Mouse (Mus musculus): ENCODE measurements at regions not wholly inside any gene's neighbourhood (a gene's known extent, or its start where the extent isn't known, plus 50 kb on each side); places are given as distances from the start of the nearest gene placed in this dataset.
"Not testable (repeated sequence)": the region's sequence is repeated elsewhere in the genome, so short reads cannot be mapped to it uniquely, and the experiment has no call there.

GRCm38 (mm10) chr2:84042793-84043192, 52.4 kb downstream of the Gm13691 start:
- no peak overlapping the region for H3K27ac ChIP-seq
- intact Hi-C loops (cut with DNase I) = no loop called here
- DNase-seq = no peak
- no peak overlapping the region for H3K4me3 ChIP-seq
- TF ChIP-seq CTCF (IDR thresholded peaks at IDR 0.05) = no peak

GRCm38 (mm10) chr2:84048398-84049140, 58.2 kb downstream of the Gm13691 start:
- no peak for DNase-seq
- Histone ChIP-seq H3K4me3 (no peak overlapping the region), H3K27ac (no peak overlapping the region)
- TF ChIP-seq CTCF (IDR thresholded peaks at IDR 0.05) = no peak
- intact Hi-C loops (cut with DNase I) = no loop called here

- no peak for TF ChIP-seq CTCF (IDR thresholded peaks at IDR 0.05)
- intact Hi-C loops (cut with DNase I) = no loop called here
- DNase-seq = no peak
- Histone ChIP-seq H3K27ac (no peak overlapping the region), H3K4me3 (no peak overlapping the region)
Measured at GRCm38 (mm10) chr2:84051883-84052331, 61.6 kb downstream of the Gm13691 start.

- Histone ChIP-seq H3K27ac (no peak overlapping the region), H3K4me3 (no peak overlapping the region)
- intact Hi-C loops (cut with DNase I) = no loop called here
- TF ChIP-seq CTCF (IDR thresholded peaks at IDR 0.05) = no peak
- DNase-seq = no peak
Measured at GRCm38 (mm10) chr2:84059246-84059645, 68.9 kb downstream of the Gm13691 start.

GRCm38 (mm10) chr2:84061221-84061620, 70.9 kb downstream of the Gm13691 start:
- intact Hi-C loops (cut with DNase I) = no loop called here
- no peak overlapping the region for H3K27ac ChIP-seq
- DNase-seq = no peak
- no peak for TF ChIP-seq CTCF (IDR thresholded peaks at IDR 0.05)
- no peak overlapping the region for H3K4me3 ChIP-seq

GRCm38 (mm10) chr2:84064371-84064770, 74.0 kb downstream of the Gm13691 start:
- no peak overlapping the region for H3K4me3 ChIP-seq
- no peak overlapping the region for H3K27ac ChIP-seq
- DNase-seq = no peak
- intact Hi-C loops (cut with DNase I) = no loop called here
- no peak for TF ChIP-seq CTCF (IDR thresholded peaks at IDR 0.05)

GRCm38 (mm10) chr2:84065061-84065460, 74.7 kb downstream of the Gm13691 start:
- Histone ChIP-seq H3K27ac (no peak overlapping the region), H3K4me3 (no peak overlapping the region)
- intact Hi-C loops (cut with DNase I) = no loop called here
- TF ChIP-seq CTCF (IDR thresholded peaks at IDR 0.05) = peak; percentile 44; the same call in 1 of the 2 replicates
- no peak for DNase-seq

GRCm38 (mm10) chr2:84065749-84066148, 75.4 kb downstream of the Gm13691 start:
- intact Hi-C loops (cut with DNase I) = no loop called here
- DNase-seq = no peak
- Histone ChIP-seq H3K27ac (no peak overlapping the region), H3K4me3 (no peak overlapping the region)
- TF ChIP-seq CTCF (IDR thresholded peaks at IDR 0.05) = no peak

- no peak for TF ChIP-seq CTCF (IDR thresholded peaks at IDR 0.05)
- intact Hi-C loops (cut with DNase I) = no loop called here
Measured at GRCm38 (mm10) chr2:84066151-84066693, 75.9 kb downstream of the Gm13691 start.

GRCm38 (mm10) chr2:84066785-84067526, 76.6 kb downstream of the Gm13691 start:
- intact Hi-C loops (cut with DNase I) = no loop called here
- TF ChIP-seq CTCF (IDR thresholded peaks at IDR 0.05) = no peak
- no peak for DNase-seq
- Histone ChIP-seq H3K4me3 (no peak overlapping the region), H3K27ac (no peak overlapping the region)

More at GRCm38 (mm10) chr2:84066151-84066693, 75.9 kb downstream of the Gm13691 start:
- H3K27ac ChIP-seq = no peak overlapping the region
- DNase-seq = no peak
- no peak overlapping the region for H3K4me3 ChIP-seq

- no peak for DNase-seq
- intact Hi-C loops (cut with DNase I) = no loop called here
- no peak overlapping the region for H3K4me3 ChIP-seq
- no peak for TF ChIP-seq CTCF (IDR thresholded peaks at IDR 0.05)
- no peak overlapping the region for H3K27ac ChIP-seq
Measured at GRCm38 (mm10) chr2:84068617-84069016, 78.3 kb downstream of the Gm13691 start.

- intact Hi-C loops (cut with DNase I); H3K4me3 ChIP-seq; DNase-seq; H3K27ac ChIP-seq: not testable (repeated sequence)
Measured at GRCm38 (mm10) chr2:84069411-84069810, 79.1 kb downstream of the Gm13691 start.

- no peak overlapping the region for H3K27ac ChIP-seq
- H3K4me3 ChIP-seq = no peak overlapping the region
- intact Hi-C loops (cut with DNase I) = no loop called here
- TF ChIP-seq CTCF (IDR thresholded peaks at IDR 0.05) = no peak
- DNase-seq = no peak
Measured at GRCm38 (mm10) chr2:84072881-84073583, 82.7 kb downstream of the Gm13691 start.
